10 mouse cellular contexts compared by ENCODE assay signal in genomic region chr12:54657226-54657625, GRCm38 (mm10). TPM values are rescaled to one million over a fixed set of nuclear protein-coding genes. Genes with fewer than 3 reads are reported as not detected.
A peak's percentile ranks its signal among the peaks of the same experiment; 100 is the strongest.
DNase-seq lines count a peak whose midpoint lies in the region; ATAC-seq lines count a peak whose summit lies in the region.
"Had no signal": no experiment of that assay in that cellular context is flagged by ENCODE, and none has a peak within 500 bp of the region (broad histone marks: within the 10 kb centered on the region; RNA-seq: fewer than 3 reads in every experiment).

No protein-coding gene starts in this region.

- H3K4me3 ChIP-seq in heart, embryonic 16.5 days (ENCODE audit: low read length) = no peak overlapping the region; the same call in 1 of the 2 replicates
- peak overlapping the region; percentile 62; the same call in 1 of the 2 replicates for H3K4me3 ChIP-seq in brown adipose tissue, adult 24 weeks (ENCODE audit: insufficient read depth, low read depth, low read length)
- peak overlapping the region; percentile 74; the same call in 1 of the 2 replicates for H3K4me3 ChIP-seq in hindbrain, embryonic 16.5 days (ENCODE audit: low read length)
- H3K4me3 ChIP-seq in midbrain, embryonic 14.5 days (replicated peaks; ENCODE audit: low read depth, low read length) = peak overlapping the region; percentile 73

- no peak for DNase-seq in heart, postnatal 36 days
- no peak for DNase-seq in midbrain, embryonic 14.5 days
- no peak for DNase-seq in cerebellum, adult 11 months
- no peak for DNase-seq in right cerebral cortex, postnatal 4 days
- DNase-seq: kidney, adult 8-10 months had no signal

- H3K27me3 ChIP-seq in heart, embryonic 16.5 days (ENCODE audit: control insufficient read depth, insufficient read depth, low read length) = no peaks in the 10 kb centered on the region
- H3K27me3 ChIP-seq in hindbrain, embryonic 16.5 days (replicated peaks; ENCODE audit: control insufficient read depth, insufficient read depth, low read length) = no peaks in the 10 kb centered on the region
- H3K27me3 ChIP-seq in midbrain, embryonic 14.5 days (ENCODE audit: control insufficient read depth, insufficient read depth, low read length) = no peaks in the 10 kb centered on the region
- H3K27me3 ChIP-seq: Patski had no signal

- intact Hi-C loops in heart, postnatal 36 days (cut with DNase I) = no loop called here

- no peak for ATAC-seq in heart, embryonic 16.5 days (replicated peaks; ENCODE audit: extremely low read depth, insufficient read depth, low FRiP score)
- ATAC-seq in hindbrain, embryonic 16.5 days = no peak
- no peak for ATAC-seq in midbrain, embryonic 14.5 days (ENCODE audit: low FRiP score, low TSS enrichment)
- ATAC-seq in megakaryocyte-erythroid progenitor cell, adult 5-6 weeks (replicated peaks; ENCODE audit: low FRiP score, low TSS enrichment, poor library complexity, severe bottlenecking) = no peak

- no peak overlapping the region for H3K9ac ChIP-seq in heart, embryonic 16.5 days (ENCODE audit: low read length)
- no peak overlapping the region; the same call in 1 of the 2 replicates for H3K9ac ChIP-seq in hindbrain, embryonic 16.5 days (ENCODE audit: low read depth, low read length)
- H3K9ac ChIP-seq in midbrain, embryonic 14.5 days (replicated peaks; ENCODE audit: low read length) = peak overlapping the region; percentile 60; the same call in 1 of the 2 replicates

- whole genome bisulfite sequencing in heart, embryonic 16.5 days = 62% methylated on average over 2 of the region's 2 CpGs
- WGBS in hindbrain, embryonic 16.5 days = 56% methylated on average over 2 of the region's 2 CpGs
- WGBS in midbrain, embryonic 14.5 days = 70% methylated on average over 2 of the region's 2 CpGs

- peaks cover 26% of the 10 kb centered on the region for H3K4me1 ChIP-seq in heart, embryonic 16.5 days (ENCODE audit: control insufficient read depth, insufficient read depth, low read length)
- peaks cover 18% of the 10 kb centered on the region for H3K4me1 ChIP-seq in brown adipose tissue, adult 24 weeks (ENCODE audit: control insufficient read depth, insufficient read depth, insufficient read length, low read length)
- peaks cover 13% of the 10 kb centered on the region for H3K4me1 ChIP-seq in hindbrain, embryonic 16.5 days (ENCODE audit: control insufficient read depth, insufficient read depth, low read depth, low read length)
- H3K4me1 ChIP-seq in midbrain, embryonic 14.5 days (ENCODE audit: control insufficient read depth, insufficient read depth, low read length) = peaks cover 21% of the 10 kb centered on the region

- no peaks in the 10 kb centered on the region for H3K9me3 ChIP-seq in heart, embryonic 16.5 days (replicated peaks; ENCODE audit: control insufficient read depth, low read length)
- no peaks in the 10 kb centered on the region for H3K9me3 ChIP-seq in hindbrain, embryonic 16.5 days (ENCODE audit: control insufficient read depth, low read length)
- no peaks in the 10 kb centered on the region for H3K9me3 ChIP-seq in midbrain, embryonic 14.5 days (ENCODE audit: control insufficient read depth, low read length)

- peak overlapping the region; percentile 95 for H3K4me2 ChIP-seq in heart, embryonic 16.5 days (ENCODE audit: low read depth, low read length)
- peak overlapping the region; percentile 62 for H3K4me2 ChIP-seq in hindbrain, embryonic 16.5 days (ENCODE audit: low read length)
- peak overlapping the region; percentile 62 for H3K4me2 ChIP-seq in midbrain, embryonic 14.5 days (ENCODE audit: low read length)

- no peak overlapping the region for H3K27ac ChIP-seq in heart, embryonic 16.5 days (ENCODE audit: low read length)
- no peak overlapping the region for H3K27ac ChIP-seq in brown adipose tissue, adult 24 weeks (replicated peaks; ENCODE audit: low read depth, low read length)
- no peak overlapping the region; the same call in 1 of the 2 replicates for H3K27ac ChIP-seq in hindbrain, embryonic 16.5 days (ENCODE audit: low read depth, low read length)
- no peak overlapping the region for H3K27ac ChIP-seq in midbrain, embryonic 14.5 days (replicated peaks; ENCODE audit: low read depth, low read length)

- H3K36me3 ChIP-seq in heart, embryonic 16.5 days (ENCODE audit: control insufficient read depth, insufficient read depth) = no peaks in the 10 kb centered on the region
- H3K36me3 ChIP-seq in hindbrain, embryonic 16.5 days (ENCODE audit: control insufficient read depth, insufficient read depth, low read length) = no peaks in the 10 kb centered on the region
- H3K36me3 ChIP-seq in midbrain, embryonic 14.5 days (ENCODE audit: control insufficient read depth, insufficient read depth, low read length) = no peaks in the 10 kb centered on the region

RNA-seq across cellular contexts. Expression of gene Sptssa, which starts 0.9 kb away (rescaled TPM):
- 140 and 168 TPM in 2 replicates for polyA plus RNA-seq in heart, embryonic 16.5 days (2015; fragmentation: Nextera tagmentation; extraction: Ambion mirVana)
- 10 to 100 TPM; 32.9 to 38.8 TPM for total RNA-seq in heart, postnatal 36 days (2021)
- 81.2 and 86.1 TPM in 2 replicates for polyA plus RNA-seq in brown adipose tissue, adult 24 weeks (2012; ENCODE audit: insufficient read depth, insufficient read length, missing spikeins)
- polyA plus RNA-seq in hindbrain, embryonic 16.5 days (2015; fragmentation: Nextera tagmentation; extraction: Ambion mirVana) = 198 and 213 TPM in 2 replicates
- polyA plus RNA-seq in midbrain, embryonic 14.5 days (2014; fragmentation: Nextera tagmentation; extraction: Ambion mirVana) = 185 and 200 TPM in 2 replicates
- 99.0 and 120 TPM in 2 replicates for total RNA-seq in megakaryocyte-erythroid progenitor cell, adult 5-6 weeks (2014; fragmentation: Nextera tagmentation)
- total RNA-seq in megakaryocyte-erythroid progenitor cell, adult 5-6 weeks (2017) = 133 and 170 TPM in 2 replicates

RNA-seq across cellular contexts. Expression of gene Eapp, which starts 38.5 kb away (rescaled TPM):
- polyA plus RNA-seq in heart, embryonic 16.5 days (2015; fragmentation: Nextera tagmentation; extraction: Ambion mirVana) = 43.3 and 45.7 TPM in 2 replicates
- total RNA-seq in heart, postnatal 36 days (2021) = 10 to 100 TPM; 29.2 to 29.4 TPM
- 45.3 and 49.2 TPM in 2 replicates for polyA plus RNA-seq in brown adipose tissue, adult 24 weeks (2012; ENCODE audit: insufficient read depth, insufficient read length, missing spikeins)
- polyA plus RNA-seq in hindbrain, embryonic 16.5 days (2015; fragmentation: Nextera tagmentation; extraction: Ambion mirVana) = 73.4 and 81.1 TPM in 2 replicates
- 85.0 and 103 TPM in 2 replicates for polyA plus RNA-seq in midbrain, embryonic 14.5 days (2014; fragmentation: Nextera tagmentation; extraction: Ambion mirVana)
- 34.3 and 65.4 TPM in 2 replicates for total RNA-seq in megakaryocyte-erythroid progenitor cell, adult 5-6 weeks (2014; fragmentation: Nextera tagmentation)
- total RNA-seq in megakaryocyte-erythroid progenitor cell, adult 5-6 weeks (2017) = 71.3 and 79.8 TPM in 2 replicates
